17 mouse cellular contexts compared by ENCODE assay signal in the genomic region with DNA sequence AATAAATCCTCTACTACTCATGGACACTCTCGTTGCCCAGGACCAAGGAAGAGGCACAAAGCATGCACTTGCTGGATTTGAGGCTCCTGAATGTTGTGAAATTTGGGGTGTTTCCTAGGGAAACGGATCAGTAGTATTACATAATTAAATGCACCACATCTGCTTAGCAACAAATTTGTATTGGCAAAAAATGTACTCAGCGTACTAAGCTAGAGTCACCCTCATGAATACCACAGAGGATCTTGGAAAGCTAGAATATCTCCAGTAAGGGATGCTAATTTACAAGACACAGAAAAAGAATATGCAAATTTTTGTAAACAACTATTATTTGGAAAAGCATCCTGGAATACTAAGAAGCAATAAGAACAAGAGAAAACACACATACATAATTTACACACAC.
DNase-seq lines count a peak whose midpoint lies in the region; TF ChIP-seq lines count a peak whose summit lies in the region.
"Had no signal": no experiment of that assay in that cellular context is flagged by ENCODE, and none has a peak within 500 bp of the region (broad histone marks: within the 10 kb centered on the region; RNA-seq: fewer than 3 reads in every experiment).

No protein-coding gene starts in this region.

- no peaks in the 10 kb centered on the region for H3K4me1 ChIP-seq in thymus, adult 2 months (replicated peaks; ENCODE audit: control insufficient read depth, insufficient read depth, low read length)
- H3K4me1 ChIP-seq: embryonic facial prominence, embryonic 10.5 days; forebrain, embryonic 13.5 days; heart, embryonic 15.5 days; hindbrain, embryonic 13.5 days had no signal

- H3K27me3 ChIP-seq in thymus, adult 2 months (ENCODE audit: control insufficient read depth, insufficient read depth, low read length) = no peaks in the 10 kb centered on the region
- H3K27me3 ChIP-seq: forebrain, embryonic 13.5 days; heart, embryonic 15.5 days; hindbrain, embryonic 13.5 days had no signal

- H3K27ac ChIP-seq in thymus, adult 2 months (ENCODE audit: control insufficient read depth, insufficient read depth, low read length) = no peak overlapping the region
- H3K27ac ChIP-seq: embryonic facial prominence, embryonic 10.5 days; forebrain, embryonic 13.5 days; heart, adult 2 months; heart, embryonic 15.5 days; hindbrain, embryonic 13.5 days; hindbrain, postnatal 0 days had no signal

- no peak for TF ChIP-seq CTCF in thymus, adult 2 months (IDR thresholded peaks at IDR 0.05; ENCODE audit: borderline replicate concordance, control insufficient read depth, extremely low read depth, insufficient read depth, low read length, poor library complexity)

- H3K4me3 ChIP-seq in thymus, adult 2 months (ENCODE audit: control insufficient read depth, insufficient read depth, low read length) = no peak overlapping the region
- H3K4me3 ChIP-seq: embryonic facial prominence, embryonic 10.5 days; forebrain, embryonic 13.5 days; heart, adult 2 months; heart, embryonic 15.5 days; hindbrain, embryonic 13.5 days had no signal

- peak; percentile 23 for DNase-seq in cerebellum, adult 9-10 months
- DNase-seq in cerebellum, adult 11-12 months = no peak
- DNase-seq in layer of hippocampus, adult 11-12 months (ENCODE audit: low spot score) = peak; percentile 8
- DNase-seq in layer of hippocampus, postnatal 10 days (ENCODE audit: low spot score in 2 of 2) = no peak
- DNase-seq in brain, adult 2 months (ENCODE audit: low read depth, low spot score) = peak; percentile 6
- peak; percentile 38 for DNase-seq in skeletal muscle tissue, adult 2 months (ENCODE audit: low read depth, low spot score)
- DNase-seq in thymus, adult 2 months = no peak
- DNase-seq: adrenal gland, postnatal 10 days; forebrain, postnatal 0 days; gastrocnemius, postnatal 10 days; heart, adult 2 months; heart, postnatal 14 days had no signal

- TF ChIP-seq POLR2A in thymus, adult 2 months (IDR thresholded peaks at IDR 0.05; ENCODE audit: control insufficient read depth, extremely low read depth, insufficient read depth, low read length, poor library complexity) = no peak

- H3K36me3 ChIP-seq in thymus, adult 2 months (ENCODE audit: control insufficient read depth, insufficient read depth, low read length) = no peaks in the 10 kb centered on the region
- H3K36me3 ChIP-seq: embryonic facial prominence, embryonic 10.5 days; heart, embryonic 15.5 days; hindbrain, embryonic 13.5 days had no signal

- WGBS in thymus, adult 2 months = 84% methylated on average over 3 of the region's 3 CpGs

Comparison
In these comparisons a context has a peak if more than half of its experiments do, and no peak if none do; other contexts are left out.
1. DNase-seq: peak in cerebellum, adult 9-10 months (single experiment), layer of hippocampus, adult 11-12 months (single experiment), brain, adult 2 months (single experiment) and skeletal muscle tissue, adult 2 months (single experiment); none in cerebellum, adult 11-12 months (single experiment), layer of hippocampus, postnatal 10 days (0 of 2) and thymus, adult 2 months (single experiment).